Mouse (Mus musculus): Measurements from ENCODE around the gene Clpsl2.

- no peak for TF ChIP-seq GATA1 (IDR thresholded peaks at IDR 0.05; ENCODE audit: low read length)
- TF ChIP-seq TAL1 (IDR thresholded peaks at IDR 0.05; ENCODE audit: low read length) = no peak
These were observed 25.7 kb upstream of the Clpsl2 start for GRCm38 (mm10) chr17:28523355-28524008.

Measured in erythroblast, embryonic 14.5 days (primary cell).